Mouse (Mus musculus) limb, embryonic 11.5 days (tissue): Measurements from ENCODE around the gene Ccdc60. TPM values are rescaled to one million over a fixed set of nuclear protein-coding genes. Genes with fewer than 3 reads are reported as not detected.

Source experiments
- ATAC-seq: fragments of 200-750 bp; cut with Nextera tagmentation; 2 replicates; pipeline ENCODE4 v1.8.0; 2017; ENCODE audit warnings: low read depth; ENCODE audit not compliant: insufficient number of reproducible peaks, low FRiP score, low TSS enrichment
- DNase-seq: peaks from one replicate; pipeline ENCODE4 v3.0.0-alpha.2; 2015; ENCODE audit warnings: low spot score
- H3K27ac ChIP-seq: fragments of 300-500 bp; sonication (generic); replicated peaks from 2 replicates; pipeline ENCODE4 v1.5.1; 2014; ENCODE audit warnings: low read depth, mild to moderate bottlenecking, low read length
- H3K27me3 ChIP-seq: fragments of 300-500 bp; sonication (generic); 2 replicates; pipeline ENCODE4 v1.6.1; 2014; ENCODE audit warnings: mild to moderate bottlenecking, low read length, mixed read lengths; ENCODE audit not compliant: control insufficient read depth, insufficient read depth
- H3K36me3 ChIP-seq: fragments of 300-500 bp; sonication (generic); 2 replicates; pipeline ENCODE4 v1.6.1; 2014; ENCODE audit warnings: mild to moderate bottlenecking, low read length, moderate library complexity, mixed read lengths; ENCODE audit not compliant: control insufficient read depth, insufficient read depth
- H3K4me1 ChIP-seq: fragments of 300-500 bp; sonication (generic); 2 replicates; pipeline ENCODE4 v1.6.1; 2014; ENCODE audit warnings: low read length, mixed read lengths; ENCODE audit not compliant: control insufficient read depth, insufficient read depth
- H3K4me2 ChIP-seq: fragments of 300-500 bp; sonication (generic); 2 replicates; pipeline ENCODE4 v1.6.1; 2014; ENCODE audit warnings: low read depth, mild to moderate bottlenecking, moderate library complexity; ENCODE audit not compliant: severe bottlenecking
- H3K4me3 ChIP-seq: fragments of 300-500 bp; sonication (generic); 2 replicates; pipeline ENCODE4 v1.5.1; 2014; ENCODE audit warnings: low read depth, low read length
- H3K9ac ChIP-seq: fragments of 300-500 bp; sonication (generic); 2 replicates; pipeline ENCODE4 v1.6.1; 2014; ENCODE audit warnings: mild to moderate bottlenecking, low read length
- H3K9me3 ChIP-seq: fragments of 300-500 bp; sonication (generic); 2 replicates; pipeline ENCODE4 v1.6.1; 2016; ENCODE audit warnings: low read length; ENCODE audit not compliant: control insufficient read depth
- WGBS: fragments of 180-500 bp; shearing (Covaris S2); extraction: QIAGEN DNeasy Blood & Tissue Kit; methylation state at CpG from one replicate; pipeline ENCODE4 v1.1.7; 2014; 5-methylcytosine and 5-hydroxymethylcytosine counted together
- polyA plus RNA-seq: library from polyadenylated mRNA; unstranded; fragments of >200 nt; fragmentation: Nextera tagmentation; extraction: Ambion mirVana; gene quantifications from 2 replicates; pipeline ENCODE4 v1.2.1, GENCODE M21; 2014

Ccdc60 gene
- polyA plus RNA-seq, 1 experiment from 2014 or later: 1.5 TPM

GRCm38 (mm10) chr5:116084231-116084630 lies 204.6 kb downstream of the Ccdc60 start:
- peaks cover 15% of the 10 kb centered on the region for H3K27me3 ChIP-seq
- H3K36me3 ChIP-seq: no peaks in the 10 kb centered on the region
- no peak overlapping the region for H3K4me3 ChIP-seq
- H3K4me2 ChIP-seq: no peak overlapping the region
- no peak overlapping the region for H3K9ac ChIP-seq
- H3K27ac ChIP-seq: no peak overlapping the region
- WGBS: 91% methylated on average over 6 of the region's 6 CpGs
- no peaks in the 10 kb centered on the region for H3K9me3 ChIP-seq
- DNase-seq (no peak), ATAC-seq (no peak)
- no peaks in the 10 kb centered on the region for H3K4me1 ChIP-seq

GRCm38 (mm10) chr5:116083081-116083480 lies 205.7 kb downstream of the Ccdc60 start, which contains the start of gene Tmem233:
Tmem233 (minus strand) TSS chr5:116083244.
- no peaks in the 10 kb centered on the region for H3K4me1 ChIP-seq
- WGBS: 12% methylated on average over 17 of the region's 17 CpGs
- no peaks in the 10 kb centered on the region for H3K36me3 ChIP-seq
- H3K9me3 ChIP-seq: no peaks in the 10 kb centered on the region
- H3K9ac ChIP-seq: no peak within 1 kb of the TSS
- no peak within 1 kb of the TSS for H3K4me3 ChIP-seq
- DNase-seq (no peak), ATAC-seq (no peak)
- H3K27me3 ChIP-seq: peaks cover 15% of the 10 kb centered on the region
- no peak within 1 kb of the TSS for H3K27ac ChIP-seq
- H3K4me2 ChIP-seq: no peak within 1 kb of the TSS

DNA sequence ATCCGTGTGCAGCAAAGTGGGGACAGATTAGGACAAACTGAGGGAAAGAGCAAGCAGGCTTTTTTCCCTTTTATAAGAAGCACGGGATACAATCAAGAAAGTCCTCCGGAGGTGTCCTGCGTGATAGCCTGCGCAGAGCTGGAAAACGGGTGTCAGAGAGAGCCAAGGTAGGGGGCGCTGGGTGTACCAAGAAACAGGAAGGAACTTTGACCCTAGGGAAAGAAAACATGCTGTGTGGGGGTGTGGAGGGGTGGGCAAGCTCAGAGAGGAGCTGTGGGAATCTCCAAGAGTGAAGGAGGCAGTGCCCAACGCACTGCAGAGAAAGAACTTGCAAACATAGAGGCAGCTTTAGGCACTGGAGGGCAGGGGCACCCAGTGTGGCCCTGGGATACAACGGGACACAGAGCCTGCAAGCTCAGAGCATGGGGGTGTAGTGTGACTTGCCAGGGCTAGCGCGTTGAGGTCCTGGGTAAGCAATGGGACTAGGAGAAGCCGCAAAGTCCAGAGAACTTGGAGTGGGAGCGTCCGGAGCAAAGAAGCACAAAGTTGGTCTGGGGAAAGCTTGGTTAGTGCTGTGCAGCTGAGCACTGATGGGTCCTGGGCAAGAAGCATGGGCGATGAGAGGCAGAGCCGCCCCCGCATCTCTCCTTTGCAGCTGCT lies 206.4 kb downstream of the Ccdc60 start:
- no peaks in the 10 kb centered on the region for H3K4me1 ChIP-seq
- no peak for DNase-seq
- no peak overlapping the region for H3K27ac ChIP-seq
- H3K4me3 ChIP-seq: no peak overlapping the region
- peaks cover 15% of the 10 kb centered on the region for H3K27me3 ChIP-seq
- H3K9me3 ChIP-seq: no peaks in the 10 kb centered on the region
- no peaks in the 10 kb centered on the region for H3K36me3 ChIP-seq
- 30% methylated on average over 17 of the region's 17 CpGs for WGBS
- H3K4me2 ChIP-seq: no peak overlapping the region
- no peak for ATAC-seq
- H3K9ac ChIP-seq: no peak overlapping the region

- 81% methylated on average over 7 of the region's 7 CpGs for WGBS
- H3K4me1 ChIP-seq: no peaks in the 10 kb centered on the region
- H3K9ac ChIP-seq: no peak overlapping the region
- H3K36me3 ChIP-seq: no peaks in the 10 kb centered on the region
- no peak for DNase-seq
- no peaks in the 10 kb centered on the region for H3K9me3 ChIP-seq
- H3K27ac ChIP-seq: no peak overlapping the region
- no peak overlapping the region for H3K4me2 ChIP-seq
- peaks cover 15% of the 10 kb centered on the region for H3K27me3 ChIP-seq
- no peak overlapping the region for H3K4me3 ChIP-seq
- ATAC-seq: no peak
Measured at GRCm38 (mm10) chr5:116081616-116082015, 207.2 kb downstream of the Ccdc60 start.

DNA sequence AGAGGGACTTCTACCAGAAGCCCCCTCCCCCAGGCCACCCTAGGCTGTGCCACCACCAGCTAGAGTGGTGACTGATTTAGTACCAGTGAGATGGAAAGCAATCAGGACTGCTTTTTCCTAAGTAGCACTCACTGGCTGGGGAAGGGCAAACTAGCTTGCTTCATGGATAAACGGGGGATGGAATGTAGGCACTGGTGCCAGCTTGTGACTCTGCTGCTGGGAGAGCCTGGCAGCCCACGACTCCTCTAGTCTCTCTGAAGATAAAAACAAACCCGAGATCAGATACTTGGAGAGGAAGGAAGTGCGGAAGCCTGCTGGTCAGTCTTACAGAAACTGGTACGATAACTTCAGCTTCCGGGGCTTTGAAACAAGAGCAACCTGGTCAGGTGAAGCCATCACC lies 208.0 kb downstream of the Ccdc60 start:
- no peak overlapping the region for H3K4me3 ChIP-seq
- no peak for DNase-seq
- no peak overlapping the region for H3K9ac ChIP-seq
- H3K36me3 ChIP-seq: no peaks in the 10 kb centered on the region
- H3K9me3 ChIP-seq: no peaks in the 10 kb centered on the region
- no peaks in the 10 kb centered on the region for H3K4me1 ChIP-seq
- no peak overlapping the region for H3K27ac ChIP-seq
- no peak overlapping the region for H3K4me2 ChIP-seq
- peaks cover 15% of the 10 kb centered on the region for H3K27me3 ChIP-seq
- WGBS: 57% methylated on average over 6 of the region's 6 CpGs
- ATAC-seq: no peak

Other genes starting within 250 kb of the Ccdc60 start
- not detected in 2 replicates for gene Tmem233, start 205.7 kb downstream of the Ccdc60 start, polyA plus RNA-seq
- gene Hspb8, start 133.9 kb upstream of the Ccdc60 start, polyA plus RNA-seq: 10.4 and 11.8 TPM in 2 replicates